Mouse (Mus musculus) testis, adult 2 months (tissue): ENCODE results near the gene Zfp536.

ENCODE experiments used
- CTCF ChIP-seq: fragments of 200-500 bp; IDR thresholded peaks from 2 replicates; pipeline ENCODE4 v1.5.1; 2012; ENCODE audit warnings: low read depth, mild to moderate bottlenecking, inconsistent platforms, low read length, moderate library complexity; ENCODE audit not compliant: control insufficient read depth, insufficient read depth, insufficient replicate concordance
- POLR2A ChIP-seq: fragments of 200-500 bp; IDR thresholded peaks from 2 replicates; pipeline ENCODE4 v1.6.1; 2012; ENCODE audit warnings: low read depth, mild to moderate bottlenecking, inconsistent platforms, low read length, moderate library complexity; ENCODE audit not compliant: control insufficient read depth

- no peak for TF ChIP-seq CTCF
- TF ChIP-seq POLR2A, result no peak
Observed at GRCm38 (mm10) chr7:37562505-37562904, 210.9 kb downstream of the Zfp536 start.
